Comparison of ENCODE assay signal across 10 mouse cellular contexts in genomic region chr7:142082179-142082578, GRCm38 (mm10). TPM values are rescaled to one million over a fixed set of nuclear protein-coding genes. Genes with fewer than 3 reads are reported as not detected.
DNase-seq lines count a peak whose midpoint lies in the region; ATAC-seq and TF ChIP-seq lines count a peak whose summit lies in the region.
"Had no signal": no experiment of that assay in that cellular context is flagged by ENCODE, and none has a peak within 500 bp of the region (broad histone marks: within the 10 kb centered on the region; RNA-seq: fewer than 3 reads in every experiment).

No protein-coding gene starts in this region.

- WGBS in heart, embryonic 11.5 days (ENCODE audit: insufficient replicate concordance): 6% methylated on average over 37 of the region's 38 CpGs
- 9% methylated on average over 16 of the region's 38 CpGs for WGBS in embryonic facial prominence, embryonic 14.5 days
- 5% methylated on average over 26 of the region's 38 CpGs for WGBS in liver, embryonic 13.5 days (ENCODE audit: insufficient replicate concordance)

- no peak overlapping the region for H3K9ac ChIP-seq in heart, embryonic 11.5 days (ENCODE audit: low read depth, low read length)
- peak overlapping the region; percentile 45 for H3K9ac ChIP-seq in embryonic facial prominence, embryonic 14.5 days (ENCODE audit: low read depth, low read length)
- H3K9ac ChIP-seq in liver, embryonic 13.5 days: no peak overlapping the region

- peaks cover 2% of the 10 kb centered on the region; the same call in 1 of the 2 replicates for H3K36me3 ChIP-seq in heart, embryonic 11.5 days (ENCODE audit: control insufficient read depth, insufficient read depth, low read length)
- H3K36me3 ChIP-seq in E14TG2a.4 (ENCODE audit: insufficient read depth, low read length): no peaks in the 10 kb centered on the region
- 0 out of 2 replicates have a peak, but pooled peaks cover 4% of the 10 kb centered on the region for H3K36me3 ChIP-seq in embryonic facial prominence, embryonic 14.5 days (ENCODE audit: control insufficient read depth, insufficient read depth, low read length)
- H3K36me3 ChIP-seq in liver, embryonic 13.5 days: peaks cover 52% of the 10 kb centered on the region

- no peaks in the 10 kb centered on the region for H3K9me3 ChIP-seq in heart, embryonic 11.5 days (replicated peaks; ENCODE audit: control insufficient read depth, low read length)
- H3K9me3 ChIP-seq in E14TG2a.4 (ENCODE audit: low read length): 0 out of 2 replicates have a peak, but pooled peaks cover 7% of the 10 kb centered on the region
- H3K9me3 ChIP-seq in embryonic facial prominence, embryonic 14.5 days (ENCODE audit: control insufficient read depth, low read length): no peaks in the 10 kb centered on the region
- H3K9me3 ChIP-seq in liver, embryonic 13.5 days (replicated peaks): no peaks in the 10 kb centered on the region

- no peak for ATAC-seq in heart, embryonic 11.5 days (replicated peaks; ENCODE audit: insufficient number of reproducible peaks, low FRiP score, low TSS enrichment)
- ATAC-seq in embryonic facial prominence, embryonic 14.5 days (ENCODE audit: low read depth): 0 out of 2 replicates have a peak, but pooled peaks have one; percentile 9
- no peak for ATAC-seq in liver, embryonic 13.5 days (ENCODE audit: low read depth)
- ATAC-seq in inflammation-experienced regulatory T-cells, adult 6 months: no peak

- peaks cover 44% of the 10 kb centered on the region for H3K27me3 ChIP-seq in heart, embryonic 11.5 days (ENCODE audit: control insufficient read depth, insufficient read depth, low read length)
- H3K27me3 ChIP-seq in E14TG2a.4 (ENCODE audit: insufficient read depth, low read length): peaks cover 96% of the 10 kb centered on the region
- H3K27me3 ChIP-seq in embryonic facial prominence, embryonic 14.5 days (replicated peaks; ENCODE audit: control insufficient read depth, insufficient read depth, low read length): peaks cover 57% of the 10 kb centered on the region
- H3K27me3 ChIP-seq in liver, embryonic 13.5 days: peaks cover 81% of the 10 kb centered on the region

- H3K4me3 ChIP-seq in heart, embryonic 11.5 days (ENCODE audit: low read depth, low read length): peak overlapping the region; percentile 25; the same call in 1 of the 2 replicates
- peak overlapping the region; percentile 75 for H3K4me3 ChIP-seq in E14TG2a.4 (replicated peaks; ENCODE audit: low read length)
- H3K4me3 ChIP-seq in embryonic facial prominence, embryonic 14.5 days (ENCODE audit: low read depth, low read length): peak overlapping the region; percentile 34
- peak overlapping the region; percentile 29 for H3K4me3 ChIP-seq in liver, embryonic 13.5 days (replicated peaks)
- H3K4me3 ChIP-seq in gastrocnemius, adult 2 months: no peak overlapping the region

- H3K4me2 ChIP-seq in heart, embryonic 11.5 days: peak overlapping the region; percentile 55
- peak overlapping the region; percentile 55 for H3K4me2 ChIP-seq in embryonic facial prominence, embryonic 14.5 days (ENCODE audit: low read depth, low read length)
- peak overlapping the region; percentile 38 for H3K4me2 ChIP-seq in liver, embryonic 13.5 days

- H3K4me1 ChIP-seq in heart, embryonic 11.5 days (ENCODE audit: control insufficient read depth, insufficient read depth, low read length): peaks cover 20% of the 10 kb centered on the region
- H3K4me1 ChIP-seq in E14TG2a.4 (replicated peaks; ENCODE audit: low read depth, low read length): peaks cover 26% of the 10 kb centered on the region
- H3K4me1 ChIP-seq in embryonic facial prominence, embryonic 14.5 days (ENCODE audit: control insufficient read depth, insufficient read depth, low read length): peaks cover 5% of the 10 kb centered on the region; the same call in 1 of the 2 replicates
- H3K4me1 ChIP-seq in liver, embryonic 13.5 days (replicated peaks): peaks cover 57% of the 10 kb centered on the region

- DNase-seq in heart, postnatal 25 days (ENCODE audit: low spot score): no peak
- DNase-seq in embryonic facial prominence, embryonic 14.5 days (ENCODE audit: low spot score): no peak
- DNase-seq in liver, embryonic 13.5 days: no peak
- no peak for DNase-seq in yolk sac, embryonic 10.5 days (ENCODE audit: low spot score)
- DNase-seq in gastrocnemius, adult 2 months: no peak
- DNase-seq: lung, postnatal 4 days had no signal

- no peak overlapping the region for H3K27ac ChIP-seq in heart, embryonic 11.5 days (ENCODE audit: low read depth, low read length)
- no peak overlapping the region for H3K27ac ChIP-seq in embryonic facial prominence, embryonic 14.5 days (replicated peaks; ENCODE audit: low read depth, low read length)
- no peak overlapping the region for H3K27ac ChIP-seq in liver, embryonic 13.5 days
- no peak overlapping the region for H3K27ac ChIP-seq in gastrocnemius, adult 2 months

- TF ChIP-seq CTCF in E14TG2a.4 (conservative IDR thresholded peaks at IDR 0.05; ENCODE audit: low read length): no peak
- no peak for TF ChIP-seq CTCF in gastrocnemius, adult 2 months (IDR thresholded peaks at IDR 0.05)

- intact Hi-C loops in heart, postnatal 25 days (cut with DNase I): no loop called here
- intact Hi-C loops in gastrocnemius, adult 2 months (cut with DNase I): no loop called here

RNA-seq across cellular contexts. Expression of gene Dusp8, which starts 13.5 kb away (rescaled TPM):
- 9.6 and 10.1 TPM in 2 replicates for polyA plus RNA-seq in heart, embryonic 11.5 days (2014; fragmentation: Nextera tagmentation; extraction: Ambion mirVana)
- total RNA-seq in heart, postnatal 25 days (2021): 10 to 100 TPM; 39.7 to 53.5 TPM
- polyA plus RNA-seq in embryonic facial prominence, embryonic 14.5 days (2014; fragmentation: Nextera tagmentation; extraction: Ambion mirVana): 7.1 and 11.1 TPM in 2 replicates
- polyA plus RNA-seq in liver, embryonic 13.5 days (2015; fragmentation: Nextera tagmentation; extraction: Ambion mirVana): 4.4 and 4.6 TPM in 2 replicates
- not detected for polyA plus RNA-seq in inflammation-experienced regulatory T-cells, adult 6 months (2017; shearing (Covaris generic))
- 10 to 100 TPM; 20.5 to 44.4 TPM for total RNA-seq in gastrocnemius, adult 2 months (2021)

RNA-seq across cellular contexts. Expression of gene Mob2, which starts 21.3 kb away (rescaled TPM):
- 48.3 and 50.3 TPM in 2 replicates for polyA plus RNA-seq in heart, embryonic 11.5 days (2014; fragmentation: Nextera tagmentation; extraction: Ambion mirVana)
- total RNA-seq in heart, postnatal 25 days (2021): 10 to 100 TPM; 40.2 to 40.7 TPM
- polyA plus RNA-seq in embryonic facial prominence, embryonic 14.5 days (2014; fragmentation: Nextera tagmentation; extraction: Ambion mirVana): 65.8 and 68.4 TPM in 2 replicates
- 62.5 and 64.3 TPM in 2 replicates for polyA plus RNA-seq in liver, embryonic 13.5 days (2015; fragmentation: Nextera tagmentation; extraction: Ambion mirVana)
- 10 to 100 TPM; 61.4 to 67.5 (median 65.3) TPM for polyA plus RNA-seq in inflammation-experienced regulatory T-cells, adult 6 months (2017; shearing (Covaris generic))
- total RNA-seq in gastrocnemius, adult 2 months (2021): 10 to 100 TPM; 52.2 to 53.1 TPM

RNA-seq across cellular contexts. Expression of gene Gm45618, which starts 38.4 kb away (rescaled TPM):
- polyA plus RNA-seq in heart, embryonic 11.5 days (2014; fragmentation: Nextera tagmentation; extraction: Ambion mirVana): not detected in 2 replicates
- total RNA-seq in heart, postnatal 25 days (2021): not detected
- 0.28 TPM in 1 of 2 replicates, not detected in the other for polyA plus RNA-seq in embryonic facial prominence, embryonic 14.5 days (2014; fragmentation: Nextera tagmentation; extraction: Ambion mirVana)
- not detected in 2 replicates for polyA plus RNA-seq in liver, embryonic 13.5 days (2015; fragmentation: Nextera tagmentation; extraction: Ambion mirVana)
- polyA plus RNA-seq in inflammation-experienced regulatory T-cells, adult 6 months (2017; shearing (Covaris generic)): not detected
- not detected for total RNA-seq in gastrocnemius, adult 2 months (2021)
- polyA plus RNA-seq: gonadal fat pad, adult 2 months had no signal

RNA-seq across cellular contexts. Expression of gene Gm39115, which starts 53.7 kb away (rescaled TPM):
- polyA plus RNA-seq in heart, embryonic 11.5 days (2014; fragmentation: Nextera tagmentation; extraction: Ambion mirVana): not detected in 2 replicates
- not detected for total RNA-seq in heart, postnatal 25 days (2021)
- polyA plus RNA-seq in embryonic facial prominence, embryonic 14.5 days (2014; fragmentation: Nextera tagmentation; extraction: Ambion mirVana): not detected in 2 replicates
- polyA plus RNA-seq in liver, embryonic 13.5 days (2015; fragmentation: Nextera tagmentation; extraction: Ambion mirVana): not detected in 2 replicates
- polyA plus RNA-seq in inflammation-experienced regulatory T-cells, adult 6 months (2017; shearing (Covaris generic)): not detected
- total RNA-seq in gastrocnemius, adult 2 months (2021): not detected
- polyA plus RNA-seq: gonadal fat pad, adult 2 months had no signal
